Mouse (Mus musculus): ENCODE measurements at regions not wholly inside any gene's neighbourhood (a gene's known extent, or its start where the extent isn't known, plus 50 kb on each side); places are given as distances from the start of the nearest gene placed in this dataset.

DNA sequence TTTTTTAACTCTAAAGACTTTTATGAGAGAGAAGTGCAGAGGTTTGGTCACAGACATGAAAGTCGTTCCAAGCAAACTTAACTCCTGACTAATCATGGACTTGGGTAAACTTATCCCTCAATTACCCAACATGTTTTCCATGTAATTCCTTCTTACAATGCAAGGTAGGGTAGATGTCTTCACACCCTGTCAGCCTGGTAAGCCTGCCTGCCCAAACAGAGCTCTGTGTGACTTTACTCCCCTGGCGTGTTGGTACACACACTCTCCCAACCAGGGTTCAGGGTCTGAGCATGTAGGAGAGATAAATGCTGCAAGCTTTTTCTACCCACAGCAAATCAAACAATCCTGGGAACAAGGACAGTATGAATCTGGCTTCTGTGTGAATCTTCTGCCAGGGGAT lies 192.1 kb upstream of the Camk1g start:
- no peak overlapping the region for H3K9ac ChIP-seq (ENCODE audit: low read depth, low read length)
- 71% methylated on average over 2 of the region's 2 CpGs for WGBS
- H3K27me3 ChIP-seq (replicated peaks; ENCODE audit: control insufficient read depth, insufficient read depth, low read length): no peaks in the 10 kb centered on the region
- peaks cover 3% of the 10 kb centered on the region; the same call in 1 of the 2 replicates for H3K4me1 ChIP-seq (ENCODE audit: control insufficient read depth, insufficient read depth, low read length)
- no peak overlapping the region for H3K4me3 ChIP-seq (ENCODE audit: low read depth, low read length)
- H3K9me3 ChIP-seq (ENCODE audit: control insufficient read depth, low read length): no peaks in the 10 kb centered on the region
- DNase-seq (ENCODE audit: low spot score) (peak; percentile 56), ATAC-seq (ENCODE audit: low read depth) (no peak)
- no peak overlapping the region for H3K27ac ChIP-seq (replicated peaks; ENCODE audit: low read depth, low read length)
- no peak overlapping the region for H3K4me2 ChIP-seq (ENCODE audit: low read depth, low read length)
- H3K36me3 ChIP-seq (ENCODE audit: control insufficient read depth, insufficient read depth, low read length): no peaks in the 10 kb centered on the region

DNA sequence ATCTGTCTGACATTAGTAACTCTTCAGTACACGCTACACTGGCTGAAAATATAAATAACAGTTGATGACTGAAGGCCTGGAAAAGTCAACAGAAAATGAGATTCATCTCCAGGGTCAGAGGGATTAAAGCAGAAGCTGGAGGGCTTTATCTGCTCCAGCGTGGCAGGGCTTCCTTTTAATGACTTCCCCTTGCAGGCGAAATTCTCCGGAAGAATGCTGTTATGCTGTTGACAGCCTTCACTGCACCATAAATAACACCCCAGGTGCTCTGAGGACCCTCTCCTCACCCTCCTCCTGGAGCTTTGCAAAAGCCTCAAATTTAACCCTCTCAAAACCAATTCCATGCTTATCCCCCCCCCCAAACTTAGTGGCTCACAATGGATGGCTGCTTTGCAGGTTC lies 188.0 kb upstream of the Camk1g start:
- no peaks in the 10 kb centered on the region for H3K27me3 ChIP-seq (replicated peaks; ENCODE audit: control insufficient read depth, insufficient read depth, low read length)
- H3K4me3 ChIP-seq (ENCODE audit: low read depth, low read length): no peak overlapping the region
- H3K9ac ChIP-seq (ENCODE audit: low read depth, low read length): no peak overlapping the region
- DNase-seq (ENCODE audit: low spot score) (peak; percentile 46), ATAC-seq (ENCODE audit: low read depth) (no peak)
- H3K36me3 ChIP-seq (ENCODE audit: control insufficient read depth, insufficient read depth, low read length): no peaks in the 10 kb centered on the region
- no peaks in the 10 kb centered on the region for H3K9me3 ChIP-seq (ENCODE audit: control insufficient read depth, low read length)
- no peak overlapping the region for H3K4me2 ChIP-seq (ENCODE audit: low read depth, low read length)
- 26% methylated on average over 4 of the region's 4 CpGs for WGBS
- no peak overlapping the region for H3K27ac ChIP-seq (replicated peaks; ENCODE audit: low read depth, low read length)
- peaks cover 3% of the 10 kb centered on the region; the same call in 1 of the 2 replicates for H3K4me1 ChIP-seq (ENCODE audit: control insufficient read depth, insufficient read depth, low read length)

DNA sequence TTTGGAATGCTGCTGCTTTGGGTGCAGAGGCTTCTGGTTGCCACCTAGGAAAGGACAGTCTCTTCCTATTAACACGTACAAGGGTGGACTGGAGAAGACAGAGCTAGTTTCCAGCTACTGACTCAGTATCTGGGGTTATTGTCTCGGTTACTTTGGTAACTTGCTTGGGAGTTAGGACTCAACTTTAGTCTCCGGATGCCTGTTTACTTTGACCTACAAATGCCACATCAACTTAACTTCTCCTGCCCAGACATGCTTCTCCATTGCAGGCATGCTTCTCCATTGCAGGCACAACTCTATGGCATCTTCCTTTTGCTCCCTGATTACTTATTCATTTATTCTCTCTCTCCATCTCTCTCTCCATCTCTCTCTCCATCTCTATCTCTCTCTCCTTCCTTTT lies 184.6 kb upstream of the Camk1g start:
- WGBS: 85% methylated on average over 3 of the region's 3 CpGs
- H3K4me2 ChIP-seq (ENCODE audit: low read depth, low read length): no peak overlapping the region
- no peak overlapping the region for H3K4me3 ChIP-seq (ENCODE audit: low read depth, low read length)
- ATAC-seq (ENCODE audit: low read depth) (no peak), DNase-seq (ENCODE audit: low spot score) (no peak)
- H3K27ac ChIP-seq (replicated peaks; ENCODE audit: low read depth, low read length): no peak overlapping the region
- H3K36me3 ChIP-seq (ENCODE audit: control insufficient read depth, insufficient read depth, low read length): no peaks in the 10 kb centered on the region
- no peaks in the 10 kb centered on the region for H3K9me3 ChIP-seq (ENCODE audit: control insufficient read depth, low read length)
- H3K27me3 ChIP-seq (replicated peaks; ENCODE audit: control insufficient read depth, insufficient read depth, low read length): no peaks in the 10 kb centered on the region
- H3K4me1 ChIP-seq (ENCODE audit: control insufficient read depth, insufficient read depth, low read length): peaks cover 15% of the 10 kb centered on the region
- H3K9ac ChIP-seq (ENCODE audit: low read depth, low read length): no peak overlapping the region

DNA sequence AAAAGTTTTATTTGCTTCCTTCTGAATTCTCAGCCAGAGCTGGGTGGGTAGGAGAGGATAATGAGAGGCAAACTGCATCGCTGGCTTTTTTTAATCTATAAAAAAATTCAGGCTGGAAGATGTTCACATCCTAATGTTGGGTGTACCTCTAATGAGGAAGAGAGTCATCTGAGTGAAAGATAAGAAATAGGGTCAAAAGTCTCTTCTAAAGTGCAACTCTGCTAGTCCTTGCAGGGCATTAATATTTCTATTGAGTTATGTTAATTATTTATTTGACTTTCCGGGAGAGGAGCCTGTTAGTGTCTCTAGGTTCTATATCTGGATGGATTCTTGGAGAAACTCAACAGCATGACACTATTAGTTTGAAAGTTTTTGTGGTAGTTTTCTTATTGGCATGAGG lies 182.2 kb upstream of the Camk1g start:
- Histone ChIP-seq H3K9ac (ENCODE audit: low read depth, low read length) (no peak overlapping the region), H3K36me3 (ENCODE audit: control insufficient read depth, insufficient read depth, low read length) (no peaks in the 10 kb centered on the region), H3K4me2 (ENCODE audit: low read depth, low read length) (no peak overlapping the region), H3K9me3 (ENCODE audit: control insufficient read depth, low read length) (no peaks in the 10 kb centered on the region), H3K4me1 (ENCODE audit: control insufficient read depth, insufficient read depth, low read length) (peaks cover 12% of the 10 kb centered on the region), H3K27ac (replicated peaks; ENCODE audit: low read depth, low read length) (no peak overlapping the region), H3K27me3 (replicated peaks; ENCODE audit: control insufficient read depth, insufficient read depth, low read length) (no peaks in the 10 kb centered on the region), H3K4me3 (ENCODE audit: low read depth, low read length) (no peak overlapping the region)
- ATAC-seq (ENCODE audit: low read depth): no peak
- DNase-seq (ENCODE audit: low spot score): no peak
- 60% methylated on average over 2 of the region's 2 CpGs for WGBS

DNA sequence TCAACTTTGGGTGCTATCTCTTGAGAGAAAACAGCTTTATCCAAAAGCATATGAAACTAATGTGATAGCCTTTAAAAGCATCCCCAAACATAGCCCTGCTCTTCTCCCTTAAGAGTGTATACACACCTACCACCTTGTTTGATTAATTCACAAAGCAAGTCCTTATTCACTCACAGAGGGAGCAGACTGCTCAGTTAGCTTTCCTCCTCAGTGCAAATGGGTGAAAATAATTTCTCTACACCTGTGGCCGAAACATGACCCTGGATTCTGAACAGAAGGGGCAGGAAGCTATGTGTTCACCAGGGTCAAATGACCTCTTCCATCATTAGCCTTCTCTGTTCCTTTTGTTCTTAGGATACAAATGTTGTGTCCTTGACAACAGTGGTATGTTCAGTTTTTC lies 181.2 kb upstream of the Camk1g start:
- Histone ChIP-seq H3K27ac (replicated peaks; ENCODE audit: low read depth, low read length) (peak overlapping the region; percentile 36), H3K4me3 (ENCODE audit: low read depth, low read length) (no peak overlapping the region), H3K36me3 (ENCODE audit: control insufficient read depth, insufficient read depth, low read length) (no peaks in the 10 kb centered on the region), H3K9ac (ENCODE audit: low read depth, low read length) (no peak overlapping the region), H3K27me3 (replicated peaks; ENCODE audit: control insufficient read depth, insufficient read depth, low read length) (no peaks in the 10 kb centered on the region), H3K9me3 (ENCODE audit: control insufficient read depth, low read length) (no peaks in the 10 kb centered on the region), H3K4me2 (ENCODE audit: low read depth, low read length) (no peak overlapping the region), H3K4me1 (ENCODE audit: control insufficient read depth, insufficient read depth, low read length) (peaks cover 12% of the 10 kb centered on the region)
- no peak for DNase-seq (ENCODE audit: low spot score)
- 64% methylated on average over 1 of the region's 1 CpGs for WGBS
- no peak for ATAC-seq (ENCODE audit: low read depth)

DNA sequence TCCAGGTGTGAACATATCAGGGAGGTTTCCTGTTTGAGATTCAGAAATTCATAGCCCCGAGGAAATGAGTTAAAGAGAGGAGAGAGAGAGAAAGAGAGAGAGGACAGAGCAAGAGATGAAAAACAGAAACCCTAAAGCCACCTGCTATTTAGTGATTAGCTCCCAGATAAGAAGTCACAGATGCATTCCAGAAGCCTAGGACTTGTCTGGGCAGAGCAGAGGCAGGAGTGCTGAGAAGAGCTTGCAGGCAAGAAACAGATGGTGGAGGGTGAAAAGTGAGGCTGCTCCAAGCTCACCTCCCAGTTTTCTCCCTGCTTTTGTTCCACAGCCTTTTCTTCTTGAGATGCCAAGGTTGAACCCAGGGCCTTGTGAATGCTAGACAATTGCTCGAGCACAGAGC lies 180.7 kb upstream of the Camk1g start:
- Histone ChIP-seq H3K9me3 (ENCODE audit: control insufficient read depth, low read length) (no peaks in the 10 kb centered on the region), H3K4me2 (ENCODE audit: low read depth, low read length) (no peak overlapping the region), H3K4me3 (ENCODE audit: low read depth, low read length) (no peak overlapping the region), H3K4me1 (ENCODE audit: control insufficient read depth, insufficient read depth, low read length) (peaks cover 12% of the 10 kb centered on the region), H3K27ac (replicated peaks; ENCODE audit: low read depth, low read length) (peak overlapping the region; percentile 36), H3K9ac (ENCODE audit: low read depth, low read length) (no peak overlapping the region), H3K36me3 (ENCODE audit: control insufficient read depth, insufficient read depth, low read length) (no peaks in the 10 kb centered on the region), H3K27me3 (replicated peaks; ENCODE audit: control insufficient read depth, insufficient read depth, low read length) (no peaks in the 10 kb centered on the region)
- WGBS: 20% methylated on average over 2 of the region's 2 CpGs
- peak; percentile 79 for DNase-seq (ENCODE audit: low spot score)
- ATAC-seq (ENCODE audit: low read depth): peak; percentile 75; the same call in 1 of the 2 replicates

DNA sequence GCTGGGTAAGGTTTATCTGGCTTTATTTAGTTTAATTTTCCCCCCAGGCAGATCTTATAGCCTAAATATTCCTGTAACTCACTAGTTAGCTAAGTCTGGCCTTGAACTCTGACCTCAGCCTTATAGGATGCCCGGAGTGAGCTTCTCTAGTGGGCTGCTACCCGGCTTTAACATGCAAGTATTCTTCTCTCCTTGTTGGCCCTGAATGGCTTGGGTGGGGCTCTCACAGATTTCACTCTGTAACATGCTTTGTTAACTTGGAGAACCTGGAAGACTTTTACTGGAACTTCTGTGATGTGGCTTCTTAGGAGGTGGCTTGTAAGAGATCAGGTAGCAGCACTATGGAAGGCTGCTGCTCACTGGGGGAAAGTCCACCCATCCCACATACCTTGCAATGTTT lies 177.3 kb upstream of the Camk1g start:
- H3K27me3 ChIP-seq (replicated peaks; ENCODE audit: control insufficient read depth, insufficient read depth, low read length): no peaks in the 10 kb centered on the region
- no peaks in the 10 kb centered on the region for H3K36me3 ChIP-seq (ENCODE audit: control insufficient read depth, insufficient read depth, low read length)
- peaks cover 12% of the 10 kb centered on the region for H3K4me1 ChIP-seq (ENCODE audit: control insufficient read depth, insufficient read depth, low read length)
- H3K4me3 ChIP-seq (ENCODE audit: low read depth, low read length): no peak overlapping the region
- ATAC-seq (ENCODE audit: low read depth) (no peak), DNase-seq (ENCODE audit: low spot score) (no peak)
- WGBS: 68% methylated on average over 2 of the region's 2 CpGs
- no peaks in the 10 kb centered on the region for H3K9me3 ChIP-seq (ENCODE audit: control insufficient read depth, low read length)
- no peak overlapping the region for H3K9ac ChIP-seq (ENCODE audit: low read depth, low read length)
- no peak overlapping the region for H3K27ac ChIP-seq (replicated peaks; ENCODE audit: low read depth, low read length)
- H3K4me2 ChIP-seq (ENCODE audit: low read depth, low read length): no peak overlapping the region

DNA sequence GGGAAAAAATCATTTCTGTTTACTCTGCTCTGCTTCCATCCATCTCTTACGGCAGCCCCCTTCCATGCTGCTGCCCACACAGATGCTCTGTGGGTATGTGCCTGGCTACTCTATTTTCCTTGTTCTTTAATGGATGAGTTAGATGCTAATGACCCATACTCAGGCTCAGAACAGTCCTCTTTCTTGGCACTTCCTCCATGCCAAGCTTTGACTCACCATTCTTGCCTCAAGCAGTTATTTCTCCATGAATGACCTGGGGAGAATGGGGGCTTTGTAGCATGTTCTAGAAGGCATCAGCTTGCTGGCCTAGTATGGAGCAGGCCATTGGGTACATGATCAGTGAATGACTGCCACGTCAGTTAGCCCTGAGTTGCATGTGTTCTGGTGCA lies 175.9 kb upstream of the Camk1g start:
- DNase-seq (ENCODE audit: low spot score) (no peak), ATAC-seq (ENCODE audit: low read depth) (no peak)
- no peaks in the 10 kb centered on the region for H3K9me3 ChIP-seq (ENCODE audit: control insufficient read depth, low read length)
- H3K4me2 ChIP-seq (ENCODE audit: low read depth, low read length): no peak overlapping the region
- no peak overlapping the region for H3K27ac ChIP-seq (replicated peaks; ENCODE audit: low read depth, low read length)
- no peak overlapping the region for H3K4me3 ChIP-seq (ENCODE audit: low read depth, low read length)
- no peaks in the 10 kb centered on the region for H3K27me3 ChIP-seq (replicated peaks; ENCODE audit: control insufficient read depth, insufficient read depth, low read length)
- peaks cover 8% of the 10 kb centered on the region; the same call in 1 of the 2 replicates for H3K4me1 ChIP-seq (ENCODE audit: control insufficient read depth, insufficient read depth, low read length)
- 89% methylated on average over 2 of the region's 2 CpGs for WGBS
- H3K9ac ChIP-seq (ENCODE audit: low read depth, low read length): no peak overlapping the region
- no peaks in the 10 kb centered on the region for H3K36me3 ChIP-seq (ENCODE audit: control insufficient read depth, insufficient read depth, low read length)

DNA sequence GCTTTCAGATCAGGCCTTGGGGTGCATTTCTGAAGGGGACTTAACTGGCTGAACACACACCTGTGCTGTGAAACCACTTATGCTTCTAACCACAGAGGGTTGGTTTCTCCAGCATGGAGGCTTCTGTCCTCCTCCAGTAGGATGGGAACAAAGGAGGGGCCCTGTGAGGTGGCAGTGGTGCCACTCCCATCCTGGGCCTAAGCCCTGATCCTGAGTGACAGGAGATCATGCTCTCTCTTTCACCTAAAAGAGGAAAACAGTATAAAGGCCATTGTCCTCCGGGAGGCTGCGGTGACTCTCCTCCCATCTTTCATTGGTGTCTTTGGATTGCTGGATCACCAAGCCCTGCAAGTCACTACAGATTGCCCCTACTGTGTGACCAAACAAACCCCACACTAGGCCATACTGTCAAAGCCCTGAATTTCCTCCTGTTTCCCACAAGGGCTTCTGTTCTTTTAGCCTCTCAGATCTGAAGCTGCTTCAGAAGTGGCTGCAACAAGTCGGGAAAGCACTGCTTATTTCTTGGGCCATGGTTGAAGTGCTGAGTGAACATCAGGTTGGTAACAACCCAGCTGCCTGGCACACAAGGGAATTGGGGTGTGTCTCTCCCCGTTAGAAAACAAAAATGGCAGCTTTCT lies 175.4 kb upstream of the Camk1g start:
- Histone ChIP-seq H3K27me3 (replicated peaks; ENCODE audit: control insufficient read depth, insufficient read depth, low read length) (no peaks in the 10 kb centered on the region), H3K27ac (replicated peaks; ENCODE audit: low read depth, low read length) (no peak overlapping the region), H3K4me2 (ENCODE audit: low read depth, low read length) (no peak overlapping the region), H3K36me3 (ENCODE audit: control insufficient read depth, insufficient read depth, low read length) (no peaks in the 10 kb centered on the region), H3K9me3 (ENCODE audit: control insufficient read depth, low read length) (no peaks in the 10 kb centered on the region), H3K4me3 (ENCODE audit: low read depth, low read length) (no peak overlapping the region), H3K4me1 (ENCODE audit: control insufficient read depth, insufficient read depth, low read length) (peaks cover 8% of the 10 kb centered on the region; the same call in 1 of the 2 replicates), H3K9ac (ENCODE audit: low read depth, low read length) (no peak overlapping the region)
- DNase-seq (ENCODE audit: low spot score) (no peak), ATAC-seq (ENCODE audit: low read depth) (peak; percentile 61; the same call in 1 of the 2 replicates)
- 56% methylated on average over 4 of the region's 4 CpGs for WGBS
